Mouse (Mus musculus) left cerebral cortex, adult 9 months (tissue): ENCODE results near the gene Zbed6.
A peak's percentile ranks its signal among the peaks of the same experiment; 100 is the strongest.

Source experiments
- DNase-seq, 2 experiments: peaks; one replicate each; pipeline ENCODE4 v3.0.0; 2022; ENCODE audit warnings: low spot score in 2 of 2

Zbed6 gene

DNA sequence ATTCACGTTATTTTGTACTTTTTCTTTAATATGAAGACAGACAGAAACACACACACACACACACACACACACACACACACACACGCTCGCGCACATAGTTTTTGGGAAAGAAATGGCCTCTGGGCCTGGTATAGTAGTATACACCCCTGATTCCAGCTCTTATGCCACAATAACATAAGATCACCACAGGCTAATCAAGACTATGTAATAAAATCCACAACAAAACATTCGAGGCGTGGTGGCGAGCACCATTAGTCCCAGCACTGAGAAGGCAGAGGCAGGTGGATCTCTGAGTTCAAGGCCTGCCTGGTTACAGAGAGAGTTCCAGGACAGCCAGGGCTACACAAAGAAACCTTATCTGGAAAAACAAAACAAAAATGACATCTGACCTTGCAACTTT lies 2.3 kb upstream of the Zbed6 start:
- no peak for DNase-seq

DNA sequence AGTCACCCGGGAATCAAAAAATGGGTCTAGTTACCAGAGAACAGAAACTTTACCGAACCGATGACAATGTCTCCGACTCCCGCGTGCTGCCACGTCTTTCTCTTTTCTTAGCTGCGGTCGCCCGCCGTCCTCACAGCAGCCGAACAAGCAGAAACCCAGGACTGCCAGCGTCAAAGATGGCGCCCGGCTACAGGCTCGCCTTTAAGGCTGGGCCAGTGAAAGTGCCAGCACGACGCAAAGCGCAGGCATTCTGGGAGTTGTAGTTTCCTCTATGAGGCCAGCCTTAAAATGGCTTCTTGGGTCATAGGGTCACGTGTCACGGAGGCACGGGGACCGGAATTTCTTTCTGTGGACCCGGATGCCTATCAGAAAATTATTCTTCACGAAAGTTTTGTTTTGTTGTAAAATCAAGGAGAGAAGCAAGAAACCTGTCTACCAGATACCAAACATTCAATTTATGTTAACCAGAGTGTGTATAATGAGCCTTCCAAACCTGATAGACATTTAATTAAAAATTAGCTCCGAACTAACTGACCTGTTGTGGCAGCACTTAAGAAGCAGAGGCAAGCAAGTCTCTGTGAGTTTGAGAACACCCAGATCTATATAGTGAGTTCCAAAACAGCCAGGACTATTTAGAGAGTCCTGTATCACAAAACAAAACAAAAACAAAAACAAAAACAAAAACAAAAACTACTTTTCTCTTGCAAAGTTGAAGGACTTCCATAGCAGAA lies 683 bp upstream of the Zbed6 start, which contains the start of gene Gm38394:
Gm38394 (minus strand) TSS at position 116 of the 731 bp plus-strand sequence.
- peak; percentile 88 to 94 for DNase-seq

DNA sequence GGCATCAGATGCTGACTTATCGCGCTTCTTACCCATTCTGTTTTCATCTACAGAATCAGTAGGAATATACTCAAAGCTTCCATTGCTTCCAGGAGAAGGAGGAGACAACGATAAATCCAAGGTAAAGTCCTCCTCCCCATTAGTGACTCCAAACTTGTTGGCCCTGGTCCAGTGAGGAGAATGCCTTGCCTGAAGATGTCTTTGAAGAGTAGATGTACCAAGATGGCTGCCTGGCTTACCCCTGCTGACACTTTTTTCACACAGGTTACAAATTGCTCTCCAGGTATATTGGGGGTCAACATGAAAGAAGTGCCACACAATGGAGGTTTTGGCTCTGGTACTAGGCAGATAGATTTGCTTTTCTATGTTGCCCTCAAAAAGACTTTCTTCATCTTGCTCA lies 1.8 kb downstream of the Zbed6 start:
- DNase-seq = no peak

DNA sequence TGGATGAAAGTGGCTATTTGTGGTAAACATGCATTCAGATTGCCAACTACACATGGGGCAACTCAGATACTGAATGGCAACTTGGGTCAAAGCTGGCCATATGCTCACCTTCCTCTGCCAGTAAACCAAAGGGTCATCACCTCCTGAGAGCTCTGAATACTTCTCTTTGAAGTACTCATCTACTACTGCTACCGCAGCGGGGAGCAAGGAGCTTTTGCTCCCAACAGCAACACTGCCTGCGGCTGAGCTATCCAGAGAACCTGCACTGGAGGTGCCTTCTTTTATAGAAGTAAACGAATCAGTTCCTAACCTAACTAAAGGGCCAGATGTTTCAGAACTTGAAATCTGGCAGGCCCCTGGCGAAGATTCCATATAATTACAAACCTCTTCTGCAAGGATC lies 3.9 kb downstream of the Zbed6 start:
- DNase-seq = no peak

DNA sequence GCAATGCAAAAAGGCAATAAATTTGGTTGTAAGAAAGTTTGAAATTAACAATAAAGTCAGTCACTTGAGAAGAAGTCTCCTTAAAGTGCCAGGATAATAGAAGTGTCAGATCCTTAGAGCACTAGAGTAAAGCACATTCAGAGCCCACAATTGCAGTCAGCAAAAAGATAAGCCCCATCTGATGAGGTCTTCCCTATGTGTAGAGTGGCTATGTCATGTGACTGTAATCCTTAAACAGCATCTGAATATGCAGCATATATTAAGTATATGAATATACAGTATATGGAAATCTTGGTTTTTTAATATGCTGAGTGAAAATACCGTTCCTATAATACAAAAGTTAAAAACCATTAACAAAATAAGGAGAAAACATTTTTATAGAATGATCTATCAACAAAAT lies 7.7 kb downstream of the Zbed6 start:
- DNase-seq = no peak

DNA sequence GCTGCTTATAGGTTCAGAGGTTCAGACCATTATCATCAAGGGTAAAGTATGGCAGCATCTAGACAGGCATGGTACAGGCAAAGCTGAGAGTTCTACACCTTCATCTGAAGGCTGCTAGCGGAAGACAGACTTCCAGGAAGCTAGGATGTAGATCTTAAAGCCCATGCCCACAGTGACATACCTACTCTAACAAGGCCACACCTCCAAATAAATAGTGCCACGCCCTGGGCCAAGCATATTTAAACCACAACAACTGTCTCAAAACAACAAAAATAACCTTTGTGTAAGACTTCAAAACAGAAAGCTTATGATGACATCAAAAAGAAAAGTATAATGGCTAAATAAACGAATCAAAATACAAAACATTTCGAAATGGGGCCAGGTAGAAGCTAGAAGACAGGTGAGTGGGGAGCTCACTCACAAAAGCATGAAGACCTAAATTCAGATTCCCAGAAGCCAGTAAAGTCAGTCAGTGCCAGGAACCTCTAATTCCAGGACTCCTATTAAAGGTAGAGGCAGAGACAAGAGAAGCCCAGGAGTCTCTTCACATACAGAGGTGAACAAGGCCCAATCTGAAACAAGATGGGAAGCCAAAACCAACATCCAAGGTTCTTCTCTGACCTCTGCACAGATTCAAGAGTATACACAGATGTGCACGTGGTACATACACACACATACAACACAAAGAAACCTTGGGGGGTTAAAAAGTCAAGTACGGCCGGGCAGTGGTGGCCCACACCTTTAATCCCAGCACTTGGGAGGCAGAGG lies 10.2 kb downstream of the Zbed6 start:
- DNase-seq = no peak

DNA sequence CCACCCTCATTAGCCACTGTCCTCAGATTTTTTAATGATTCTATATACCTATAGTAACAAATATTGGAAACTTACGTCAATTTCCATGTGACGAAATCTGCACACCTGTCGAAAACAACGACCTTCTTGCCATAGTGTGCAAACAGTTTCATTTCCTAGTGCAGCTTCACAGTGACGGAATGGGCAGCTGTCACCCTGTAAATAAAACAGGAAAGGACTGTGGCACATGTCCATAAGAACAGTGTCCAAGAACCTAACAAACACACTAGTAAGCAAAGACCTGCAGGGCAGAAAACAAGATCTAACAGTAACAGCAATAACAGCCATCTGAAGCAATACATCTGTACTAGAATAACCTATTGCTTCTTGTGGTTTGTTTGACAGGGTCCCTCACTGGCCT lies 15.0 kb downstream of the Zbed6 start:
- no peak for DNase-seq

DNA sequence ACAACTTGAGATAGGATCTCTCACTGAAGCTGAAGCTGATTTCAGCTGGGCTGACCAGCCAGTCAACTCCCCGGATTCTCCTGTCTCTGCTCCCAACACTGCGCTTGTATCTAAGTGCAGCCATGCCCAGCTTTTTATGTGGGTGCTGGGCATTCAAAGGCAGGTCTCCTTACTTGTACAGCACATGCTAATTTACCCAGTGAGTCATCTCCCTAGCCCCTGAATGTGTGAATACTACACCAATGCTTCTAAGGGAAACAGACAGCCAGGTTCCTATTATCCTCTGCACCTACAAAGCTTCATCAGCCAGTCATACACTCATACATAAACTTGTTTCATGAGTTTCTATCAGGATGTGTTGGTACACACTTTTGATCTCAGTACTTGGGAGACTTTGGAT lies 19.5 kb downstream of the Zbed6 start:
- no peak for DNase-seq

DNA sequence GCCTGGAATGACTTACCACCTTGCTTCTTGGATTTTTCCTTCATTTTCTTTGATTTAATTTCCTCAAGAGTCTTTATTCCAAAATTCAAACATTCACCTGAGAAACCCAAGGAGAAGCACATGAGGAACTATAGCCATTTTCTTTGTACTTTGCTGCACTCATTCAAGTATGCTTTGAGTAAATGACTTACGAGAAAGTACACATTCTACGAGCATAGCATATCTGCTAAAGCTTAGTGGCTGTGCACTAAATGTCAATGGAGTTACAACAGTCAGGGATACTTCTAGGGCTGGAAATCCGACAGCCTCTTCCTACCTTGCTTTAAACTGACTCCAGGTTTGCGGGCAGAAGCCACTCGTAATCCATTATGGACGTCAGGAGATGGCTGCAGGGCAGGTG lies 22.2 kb downstream of the Zbed6 start:
- DNase-seq = no peak

DNA sequence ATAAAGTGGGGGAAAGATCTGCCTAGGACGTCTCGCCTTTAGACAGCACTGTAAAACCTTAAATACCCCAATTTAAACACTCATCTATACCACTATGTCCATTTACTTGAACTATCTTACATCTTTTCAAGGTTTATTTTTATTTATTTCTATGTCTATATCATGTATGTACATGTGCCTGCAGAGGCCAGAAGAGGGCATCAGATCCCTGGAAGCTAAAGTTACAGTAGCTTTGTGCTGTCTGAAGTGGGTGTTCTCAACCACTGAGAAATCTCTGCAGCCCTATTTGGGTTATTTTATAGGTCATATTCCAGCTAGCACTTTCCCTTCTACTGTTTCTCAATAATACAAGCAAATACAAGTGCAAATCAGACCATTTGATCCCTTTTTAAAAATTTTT lies 28.5 kb downstream of the Zbed6 start:
- DNase-seq = no peak

DNA sequence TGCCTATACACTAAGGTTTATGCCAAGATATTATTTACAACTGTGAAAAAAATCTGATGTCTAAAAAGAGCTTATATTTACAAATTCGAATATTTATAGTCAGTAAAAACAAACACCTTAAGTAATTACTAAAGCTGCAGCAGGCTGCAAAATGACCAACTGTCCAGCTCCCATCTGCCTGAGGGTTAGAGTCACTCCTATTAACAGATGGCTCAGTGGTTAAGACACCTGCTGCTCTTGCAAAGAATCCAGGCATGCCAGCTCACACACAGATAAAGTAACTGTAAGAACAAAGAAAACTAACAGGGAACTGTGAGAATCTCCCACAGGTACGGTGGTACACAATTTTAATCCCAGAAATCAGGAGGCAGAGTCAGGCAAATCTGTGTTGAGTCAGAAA lies 35.6 kb downstream of the Zbed6 start:
- no peak for DNase-seq

DNA sequence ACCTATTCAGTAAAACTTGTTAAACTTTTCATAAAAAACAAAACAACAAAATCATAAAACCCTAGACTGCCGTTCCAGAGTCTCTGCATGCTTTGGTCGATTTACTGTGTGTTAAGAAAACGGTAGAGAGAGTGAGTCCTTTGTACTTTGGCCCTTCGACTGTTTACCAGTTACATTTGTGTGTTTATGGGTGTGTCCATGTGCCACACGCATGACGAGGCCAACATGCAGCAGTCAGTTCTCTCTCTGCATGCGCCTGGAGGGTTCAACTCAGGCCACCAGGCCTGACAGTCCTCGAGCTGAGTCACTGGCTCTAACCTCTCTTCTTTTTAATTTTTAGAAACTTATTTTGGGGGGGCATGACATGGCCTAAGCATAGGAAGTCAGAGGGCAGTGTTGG lies 42.4 kb downstream of the Zbed6 start:
- DNase-seq = no peak

DNA sequence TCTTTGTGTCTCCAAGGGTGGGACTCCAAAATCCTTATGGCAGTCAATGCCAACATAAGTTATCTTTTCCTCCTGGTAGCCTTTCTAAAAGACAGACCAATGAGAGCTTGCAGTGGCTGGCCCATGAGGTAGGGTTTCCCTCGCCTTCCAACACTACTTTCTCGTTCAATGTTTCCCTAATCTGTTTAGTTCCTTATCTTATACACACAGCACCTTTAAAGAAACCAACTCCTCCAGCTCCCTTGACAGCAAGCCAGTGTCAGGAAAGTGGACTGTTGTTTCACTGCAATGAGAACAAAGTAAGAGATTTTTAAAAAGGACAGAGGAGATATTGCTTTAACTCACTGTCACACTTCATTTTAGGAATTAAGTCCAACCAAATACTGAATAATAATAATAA lies 42.8 kb downstream of the Zbed6 start:
- no peak for DNase-seq

DNA sequence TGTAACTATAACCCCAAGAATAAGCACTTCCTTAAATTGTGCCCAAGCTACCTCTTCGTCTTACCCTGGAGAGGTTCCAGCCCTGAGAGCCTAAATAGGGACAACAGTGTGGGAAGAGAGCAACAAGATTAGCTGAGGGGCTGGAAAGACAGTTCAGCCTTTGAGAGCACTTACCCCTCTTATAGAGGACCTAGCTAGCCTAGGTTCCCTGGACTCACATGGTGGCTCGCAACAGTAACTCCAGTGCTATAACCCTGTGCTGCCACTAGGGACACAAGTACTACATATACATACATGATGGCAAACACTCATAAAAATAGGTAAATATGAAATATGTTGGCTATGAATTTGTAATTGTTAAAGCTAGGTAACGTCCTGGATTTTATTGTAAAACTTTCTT lies 46.9 kb downstream of the Zbed6 start:
- DNase-seq = no peak

DNA sequence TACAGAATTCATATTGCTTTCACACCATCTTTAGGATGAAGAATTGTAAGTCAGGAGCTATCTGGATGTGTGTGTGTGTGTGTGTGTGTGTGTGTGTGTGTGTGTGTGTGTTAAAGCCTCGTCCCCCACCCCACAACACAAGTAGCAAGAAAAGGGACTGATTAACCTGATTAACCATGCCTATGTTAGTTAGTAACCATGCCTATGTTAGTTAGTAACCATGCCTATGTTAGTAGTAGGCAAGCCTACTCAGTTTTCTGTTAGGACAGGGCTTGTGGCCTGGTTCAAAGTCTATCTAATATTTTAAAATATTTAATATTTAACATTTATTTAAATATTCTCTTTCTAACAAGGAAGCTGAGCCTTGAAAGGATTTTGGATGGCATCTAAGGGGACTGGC lies 49.2 kb downstream of the Zbed6 start:
- DNase-seq = no peak

DNA sequence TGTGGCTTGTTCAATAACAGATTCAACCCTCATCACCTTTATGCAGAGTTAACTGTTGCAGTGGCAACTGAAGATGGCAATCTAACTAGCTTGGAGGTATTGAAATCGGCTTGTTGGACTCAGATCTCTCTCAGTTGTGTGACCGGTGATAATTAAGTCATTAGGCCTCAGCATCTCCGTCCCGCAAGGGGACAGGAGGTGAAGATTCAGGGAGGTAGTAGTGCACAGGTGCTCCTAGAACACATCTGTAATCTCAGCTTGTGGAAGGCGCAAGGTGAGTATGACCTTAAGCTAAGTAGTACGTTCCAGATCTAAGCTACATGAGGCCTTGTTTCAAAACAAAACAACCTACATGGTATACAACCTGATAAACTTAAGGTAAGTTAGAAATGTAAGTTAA lies 50.1 kb downstream of the Zbed6 start:
- no peak for DNase-seq

DNA sequence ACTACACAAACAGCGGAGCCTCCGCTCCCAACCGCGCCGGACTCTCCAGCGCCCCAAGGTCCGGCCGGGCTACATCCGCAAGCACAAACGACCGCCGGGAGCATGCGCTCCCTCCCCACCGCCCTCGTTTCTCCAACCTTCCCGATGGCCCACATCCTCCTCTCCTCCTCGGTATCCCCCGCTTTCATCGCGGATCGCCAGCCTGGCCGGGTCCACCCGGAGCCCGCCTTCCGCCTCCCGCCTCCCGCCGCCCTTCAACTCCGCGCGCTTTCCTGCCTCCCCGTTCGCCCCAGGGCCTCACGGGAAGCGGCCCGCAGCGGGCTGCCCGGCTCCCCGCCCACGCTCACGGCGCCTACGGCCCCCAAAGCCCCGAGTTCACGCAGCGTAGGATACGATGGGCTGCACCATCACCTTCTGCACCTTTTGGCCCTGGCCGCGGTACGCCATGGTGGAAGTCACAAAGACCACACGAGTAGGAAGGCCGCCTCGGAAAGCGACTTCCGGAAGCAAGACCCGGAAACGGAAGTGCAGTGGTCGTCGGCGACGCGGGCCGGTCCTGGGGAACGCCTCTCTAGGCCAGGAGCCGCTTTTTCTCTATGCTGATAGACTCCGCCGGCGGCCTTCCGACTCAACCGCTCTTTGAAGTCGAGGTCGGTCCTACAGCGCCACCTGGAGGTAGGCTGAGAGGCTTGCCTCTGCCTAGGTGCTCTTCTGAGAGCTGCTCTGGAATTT lies 50.7 kb downstream of the Zbed6 start, which contains the start of gene Snrpe:
Snrpe (minus strand) TSS at position 521 of the 732 bp plus-strand sequence.
- peak; percentile 82 to 95 for DNase-seq
